In the genomic region with DNA sequence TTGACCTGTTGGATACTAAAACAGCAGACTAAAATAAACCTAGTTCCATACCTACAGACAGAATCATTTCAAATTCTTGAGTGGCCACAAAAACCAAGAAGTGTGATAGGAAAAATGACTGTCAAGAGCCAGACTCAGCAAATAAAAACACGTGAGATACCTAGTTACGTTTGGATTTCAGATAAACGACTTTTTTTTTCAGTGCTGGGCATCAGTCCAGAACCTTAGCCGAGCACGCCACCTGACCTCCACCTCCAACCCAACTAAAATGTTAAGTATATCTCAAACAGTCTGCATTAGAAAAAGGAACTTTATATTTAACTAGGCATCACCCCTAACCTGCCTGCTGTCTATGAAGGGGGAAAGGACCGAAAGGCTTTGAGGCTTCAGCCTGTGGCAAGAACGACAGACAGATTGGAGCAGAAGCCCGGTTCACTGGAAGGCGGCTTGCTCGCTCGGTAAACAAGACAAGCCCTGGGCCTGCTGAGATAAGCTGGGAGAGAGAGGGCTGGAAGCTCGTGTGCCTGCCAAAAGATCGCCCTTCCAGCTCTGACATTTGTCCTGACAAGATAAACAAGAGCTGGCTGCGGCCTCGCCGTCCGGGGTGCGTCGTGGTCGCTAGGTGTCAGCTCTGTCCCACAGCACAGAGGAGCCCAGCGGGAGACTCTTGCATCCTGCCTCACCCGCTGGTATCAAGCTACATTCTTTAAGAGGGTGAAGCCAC, we compare ENCODE assay signal across 8 mouse cellular contexts. TPM values are rescaled to one million over a fixed set of nuclear protein-coding genes. Genes with fewer than 3 reads are reported as not detected.
DNase-seq lines count a peak whose midpoint lies in the region; ATAC-seq and TF ChIP-seq lines count a peak whose summit lies in the region.

No protein-coding gene starts in this region.

- TF ChIP-seq CTCF in kidney, postnatal 0 days (IDR thresholded peaks at IDR 0.05; ENCODE audit: low read depth) = peak; percentile 79

- 1% methylated on average over 22 of the region's 22 CpGs for WGBS in heart, embryonic 12.5 days
- 7% methylated on average over 22 of the region's 22 CpGs for WGBS in kidney, postnatal 0 days
- 6% methylated on average over 22 of the region's 22 CpGs for WGBS in liver, embryonic 11.5 days

- H3K27ac ChIP-seq in heart, embryonic 12.5 days (ENCODE audit: poor library complexity, severe bottlenecking) = peak overlapping the region; percentile 97
- H3K27ac ChIP-seq in kidney, postnatal 0 days = peak overlapping the region; percentile 85
- peak overlapping the region; percentile 97 for H3K27ac ChIP-seq in liver, embryonic 11.5 days (ENCODE audit: low read depth, low read length)

- peak overlapping the region; percentile 79 for H3K4me2 ChIP-seq in heart, embryonic 12.5 days
- H3K4me2 ChIP-seq in kidney, postnatal 0 days (ENCODE audit: low read length) = peak overlapping the region; percentile 54
- peak overlapping the region; percentile 82 for H3K4me2 ChIP-seq in liver, embryonic 11.5 days

- no peaks in the 10 kb centered on the region for H3K27me3 ChIP-seq in erythroblast, embryonic 14.5 days (ENCODE audit: control insufficient read depth)
- H3K27me3 ChIP-seq in heart, embryonic 12.5 days (replicated peaks) = no peaks in the 10 kb centered on the region
- no peaks in the 10 kb centered on the region for H3K27me3 ChIP-seq in kidney, postnatal 0 days (ENCODE audit: insufficient read depth, low read length)
- no peaks in the 10 kb centered on the region for H3K27me3 ChIP-seq in liver, embryonic 11.5 days (replicated peaks; ENCODE audit: control insufficient read depth, insufficient read depth, low read length)
- no peaks in the 10 kb centered on the region for H3K27me3 ChIP-seq in splenic B cell, adult 2 months (ENCODE audit: control insufficient read depth, insufficient read depth, low read length, poor library complexity, severe bottlenecking)

- DNase-seq in B cell, adult 2 months = peak; percentile 80 to 83
- peak; percentile 96 for DNase-seq in brain, adult 2 months (ENCODE audit: low read depth, low spot score)
- peak; percentile 92 for DNase-seq in kidney, postnatal 0 days (ENCODE audit: low spot score)
- DNase-seq in liver, embryonic 11.5 days (ENCODE audit: low spot score) = peak; percentile 84
- peak; percentile 70 for DNase-seq in naive thymus-derived CD4-positive, alpha-beta T cell, adult 2 months (ENCODE audit: low read depth)
- DNase-seq in splenic B cell, adult 2 months (ENCODE audit: low read depth, low spot score) = peak; percentile 86

- peak overlapping the region; percentile 59 for H3K4me3 ChIP-seq in erythroblast, embryonic 14.5 days (replicated peaks)
- peak overlapping the region; percentile 48 for H3K4me3 ChIP-seq in heart, embryonic 12.5 days
- H3K4me3 ChIP-seq in kidney, postnatal 0 days (replicated peaks; ENCODE audit: low read depth, low read length) = peak overlapping the region; percentile 21; the same call in 1 of the 2 replicates
- 0 out of 2 replicates have a peak overlapping the region, but pooled peaks have one; percentile 24 for H3K4me3 ChIP-seq in liver, embryonic 11.5 days (ENCODE audit: low read depth, low read length)

- peaks cover 34% of the 10 kb centered on the region for H3K36me3 ChIP-seq in erythroblast, embryonic 14.5 days (ENCODE audit: control insufficient read depth)
- H3K36me3 ChIP-seq in heart, embryonic 12.5 days = peaks cover 5% of the 10 kb centered on the region; the same call in 1 of the 2 replicates
- no peaks in the 10 kb centered on the region for H3K36me3 ChIP-seq in kidney, postnatal 0 days (ENCODE audit: insufficient read depth, low read length)
- H3K36me3 ChIP-seq in liver, embryonic 11.5 days (ENCODE audit: control insufficient read depth, insufficient read depth, low read length) = no peaks in the 10 kb centered on the region
- H3K36me3 ChIP-seq in splenic B cell, adult 2 months (ENCODE audit: control insufficient read depth, insufficient read depth, low read length, poor library complexity, severe bottlenecking) = 0 out of 2 replicates have a peak, but pooled peaks cover 2% of the 10 kb centered on the region

- peaks cover 84% of the 10 kb centered on the region for H3K4me1 ChIP-seq in erythroblast, embryonic 14.5 days (ENCODE audit: control insufficient read depth)
- H3K4me1 ChIP-seq in heart, embryonic 12.5 days (replicated peaks) = peaks cover 17% of the 10 kb centered on the region
- peaks cover 15% of the 10 kb centered on the region for H3K4me1 ChIP-seq in kidney, postnatal 0 days (replicated peaks; ENCODE audit: insufficient read depth, low read length)
- peaks cover 21% of the 10 kb centered on the region for H3K4me1 ChIP-seq in liver, embryonic 11.5 days (replicated peaks; ENCODE audit: control insufficient read depth, insufficient read depth, low read length)

- H3K9me3 ChIP-seq in erythroblast, embryonic 14.5 days (ENCODE audit: control insufficient read depth, low read length) = peaks cover 2% of the 10 kb centered on the region
- no peaks in the 10 kb centered on the region for H3K9me3 ChIP-seq in heart, embryonic 12.5 days (replicated peaks)
- H3K9me3 ChIP-seq in kidney, postnatal 0 days (replicated peaks; ENCODE audit: low read length) = no peaks in the 10 kb centered on the region
- H3K9me3 ChIP-seq in liver, embryonic 11.5 days (ENCODE audit: control insufficient read depth, low read length) = no peaks in the 10 kb centered on the region

- H3K9ac ChIP-seq in heart, embryonic 12.5 days = peak overlapping the region; percentile 62; the same call in 1 of the 2 replicates
- peak overlapping the region; percentile 18; the same call in 1 of the 2 replicates for H3K9ac ChIP-seq in kidney, postnatal 0 days (ENCODE audit: low read depth, low read length)
- peak overlapping the region; percentile 46 for H3K9ac ChIP-seq in liver, embryonic 11.5 days (ENCODE audit: low read depth, low read length)

- peak; percentile 90 for ATAC-seq in heart, embryonic 12.5 days (ENCODE audit: insufficient number of reproducible peaks, low FRiP score)
- peak; percentile 85 for ATAC-seq in kidney, postnatal 0 days (replicated peaks; ENCODE audit: low FRiP score, low read depth)
- peak; percentile 93 for ATAC-seq in liver, embryonic 11.5 days (replicated peaks; ENCODE audit: low FRiP score)

RNA-seq across cellular contexts. Expression of gene Atp5s, which starts 32.8 kb away (rescaled TPM):
- polyA plus RNA-seq in erythroblast, embryonic 14.5 days (2012) = 1.2 TPM in 2 replicates
- 31.1 and 31.2 TPM in 2 replicates for polyA plus RNA-seq in heart, embryonic 12.5 days (2016; fragmentation: Nextera tagmentation; extraction: Ambion mirVana)
- 29.5 and 32.9 TPM in 2 replicates for polyA plus RNA-seq in kidney, postnatal 0 days (2015; fragmentation: Nextera tagmentation; extraction: Ambion mirVana)
- 30.0 and 34.3 TPM in 2 replicates for polyA plus RNA-seq in liver, embryonic 11.5 days (2014; fragmentation: Nextera tagmentation; extraction: Ambion mirVana)

RNA-seq across cellular contexts. Expression of gene L2hgdh, which starts 32.9 kb away (rescaled TPM):
- 0.04 and 0.05 TPM in 2 replicates for polyA plus RNA-seq in erythroblast, embryonic 14.5 days (2012)
- polyA plus RNA-seq in heart, embryonic 12.5 days (2016; fragmentation: Nextera tagmentation; extraction: Ambion mirVana) = 19.5 and 20.8 TPM in 2 replicates
- polyA plus RNA-seq in kidney, postnatal 0 days (2015; fragmentation: Nextera tagmentation; extraction: Ambion mirVana) = 20.0 and 21.1 TPM in 2 replicates
- 25.0 and 26.8 TPM in 2 replicates for polyA plus RNA-seq in liver, embryonic 11.5 days (2014; fragmentation: Nextera tagmentation; extraction: Ambion mirVana)

RNA-seq across cellular contexts. Expression of gene Cdkl1, which starts 33.5 kb away (rescaled TPM):
- polyA plus RNA-seq in erythroblast, embryonic 14.5 days (2012) = 0.08 and 0.10 TPM in 2 replicates
- polyA plus RNA-seq in heart, embryonic 12.5 days (2016; fragmentation: Nextera tagmentation; extraction: Ambion mirVana) = 5.0 TPM in 2 replicates
- polyA plus RNA-seq in kidney, postnatal 0 days (2015; fragmentation: Nextera tagmentation; extraction: Ambion mirVana) = 85.5 and 93.2 TPM in 2 replicates
- polyA plus RNA-seq in liver, embryonic 11.5 days (2014; fragmentation: Nextera tagmentation; extraction: Ambion mirVana) = 0.21 and 0.52 TPM in 2 replicates

Comparison
In these comparisons a context has a peak if more than half of its experiments do, and no peak if none do; other contexts are left out.
1. Peak in every context shown above with its lines: DNase-seq, ATAC-seq, H3K4me3 ChIP-seq and H3K27ac ChIP-seq.
2. RNA of gene Atp5s, which starts 32.8 kb away (polyA plus RNA-seq): 30.0 to 34.3 TPM in liver, embryonic 11.5 days, 31.1 to 31.2 TPM in heart, embryonic 12.5 days and 29.5 to 32.9 TPM in kidney, postnatal 0 days; 1.2 TPM in erythroblast, embryonic 14.5 days; every median in the first group is over 10 times any median in the second.
3. RNA of gene L2hgdh, which starts 32.9 kb away (polyA plus RNA-seq): 25.0 to 26.8 TPM in liver, embryonic 11.5 days, 19.5 to 20.8 TPM in heart, embryonic 12.5 days and 20.0 to 21.1 TPM in kidney, postnatal 0 days; 0.04 to 0.05 TPM in erythroblast, embryonic 14.5 days; every median in the first group is over 10 times any median in the second.
4. RNA of gene Cdkl1, which starts 33.5 kb away (polyA plus RNA-seq): 85.5 to 93.2 TPM in kidney, postnatal 0 days; 5.0 TPM in heart, embryonic 12.5 days, 0.21 to 0.52 TPM in liver, embryonic 11.5 days and 0.08 to 0.10 TPM in erythroblast, embryonic 14.5 days; every median in the first group is over 10 times any median in the second.